Mouse (Mus musculus): ENCODE data around the gene Ift57. TPM values are rescaled to one million over a fixed set of nuclear protein-coding genes. Genes with fewer than 3 reads are reported as not detected.

Ift57 gene
- 1.1 and 1.2 TPM in 2 replicates for polyA plus RNA-seq (2012; rRNA removed)

DNA sequence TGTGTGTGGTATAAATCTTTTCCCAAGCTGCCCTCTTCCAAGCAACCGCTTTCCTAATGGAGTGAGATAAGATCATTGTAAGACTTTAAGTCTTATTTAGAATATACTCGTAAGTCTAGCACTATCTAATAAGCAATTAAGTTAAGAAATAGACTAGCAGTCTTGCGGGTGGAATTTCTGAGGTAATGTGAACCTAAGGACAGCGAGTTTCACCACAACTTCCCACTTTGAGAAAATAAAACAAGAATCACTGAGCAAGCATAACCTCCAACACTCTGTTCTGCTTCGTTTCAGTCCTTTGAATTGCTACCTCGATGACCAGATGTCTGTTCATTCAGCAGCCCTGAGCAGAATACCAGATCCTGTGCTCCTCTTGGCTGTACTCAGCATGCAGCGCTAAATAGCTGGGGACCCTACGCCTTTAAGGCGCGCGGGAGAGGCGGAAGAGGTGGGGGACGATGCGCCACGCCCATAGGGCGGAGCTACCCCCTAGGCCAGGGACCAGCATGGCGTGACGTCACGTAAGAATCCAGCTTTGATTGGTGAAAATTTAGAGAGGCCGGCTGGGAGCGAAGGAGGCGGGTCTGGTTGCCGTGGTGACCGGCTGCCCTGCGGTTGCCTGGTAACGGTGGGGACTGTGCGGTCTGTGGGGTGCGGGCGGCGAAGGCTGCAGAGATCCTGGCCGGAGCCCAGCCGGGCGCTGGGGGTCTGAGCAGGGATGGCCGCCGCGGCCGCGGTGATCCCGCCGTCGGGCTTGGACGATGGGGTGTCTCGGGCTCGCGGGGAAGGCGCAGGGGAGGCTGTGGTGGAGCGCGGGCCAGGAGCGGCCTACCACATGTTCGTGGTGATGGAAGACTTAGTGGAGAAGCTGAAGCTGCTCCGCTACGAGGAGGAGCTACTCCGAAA, at the start of gene Ift57:
Ift57 (plus strand) TSS at position 614 of the 906 bp plus-strand sequence.

DNA sequence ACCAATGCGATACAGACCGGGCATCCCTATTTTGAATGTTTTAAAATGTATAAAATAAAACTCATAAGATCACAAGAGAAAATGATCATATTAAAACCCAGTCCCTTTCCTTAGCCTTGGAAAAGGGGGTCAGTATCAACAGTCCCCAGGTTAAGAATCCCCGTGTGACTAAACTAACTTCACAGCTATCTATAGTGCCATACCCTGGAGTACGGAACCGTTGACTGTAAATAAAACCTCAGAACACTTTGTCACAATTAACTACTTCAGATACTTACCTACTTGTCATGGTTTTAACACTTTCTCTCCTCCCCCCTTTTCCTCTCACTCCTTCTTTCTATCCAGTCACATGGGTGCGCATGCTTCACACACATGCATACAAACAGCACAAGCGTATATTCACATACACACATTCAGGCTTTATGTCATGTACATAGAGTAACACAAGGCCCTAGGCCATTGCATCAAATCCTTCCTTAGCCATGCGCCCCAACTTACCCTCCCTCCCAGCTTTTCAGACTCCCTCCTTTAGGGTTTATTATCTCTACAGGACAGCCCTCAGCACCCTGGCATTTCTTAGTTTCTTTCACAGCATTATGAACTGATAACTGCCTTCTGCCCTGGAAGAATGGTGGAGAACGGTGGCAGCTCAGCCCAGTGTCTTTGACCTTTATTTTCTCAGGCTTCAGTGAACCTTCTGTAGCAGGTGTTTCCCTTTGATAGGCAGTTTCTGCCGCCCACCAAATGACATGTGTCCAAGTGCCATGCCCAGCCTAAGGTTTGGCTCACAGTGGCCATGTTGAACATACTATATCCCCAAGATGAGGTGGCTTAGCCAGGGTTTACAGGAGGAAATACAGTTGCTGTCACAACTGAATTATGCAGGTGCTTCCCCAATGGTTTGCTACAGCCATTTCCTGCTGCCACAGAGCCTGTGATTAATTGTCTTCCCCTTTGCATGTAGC, 100.8 kb downstream of the Ift57 start, which contains the start of gene Cd47:
Cd47 (plus strand) TSS at position 937 of the 965 bp plus-strand sequence.

Other genes with a start within 250 kb of the Ift57 start
- 25.0 and 34.8 TPM in 2 replicates for gene Cd47, start 101.3 kb downstream of the Ift57 start, polyA plus RNA-seq (2012; rRNA removed)

Data from colon, adult 2 months (tissue).